Mouse (Mus musculus) cerebellum, adult 8-10 months (tissue): ENCODE measurements around the gene Taf6.
"Not testable (repeated sequence)": the region's sequence is repeated elsewhere in the genome, so short reads cannot be mapped to it uniquely, and the experiment has no call there.

Source experiments
- DNase-seq: peaks from one replicate; pipeline ENCODE4 v3.0.0; 2022

The Taf6 gene

DNA sequence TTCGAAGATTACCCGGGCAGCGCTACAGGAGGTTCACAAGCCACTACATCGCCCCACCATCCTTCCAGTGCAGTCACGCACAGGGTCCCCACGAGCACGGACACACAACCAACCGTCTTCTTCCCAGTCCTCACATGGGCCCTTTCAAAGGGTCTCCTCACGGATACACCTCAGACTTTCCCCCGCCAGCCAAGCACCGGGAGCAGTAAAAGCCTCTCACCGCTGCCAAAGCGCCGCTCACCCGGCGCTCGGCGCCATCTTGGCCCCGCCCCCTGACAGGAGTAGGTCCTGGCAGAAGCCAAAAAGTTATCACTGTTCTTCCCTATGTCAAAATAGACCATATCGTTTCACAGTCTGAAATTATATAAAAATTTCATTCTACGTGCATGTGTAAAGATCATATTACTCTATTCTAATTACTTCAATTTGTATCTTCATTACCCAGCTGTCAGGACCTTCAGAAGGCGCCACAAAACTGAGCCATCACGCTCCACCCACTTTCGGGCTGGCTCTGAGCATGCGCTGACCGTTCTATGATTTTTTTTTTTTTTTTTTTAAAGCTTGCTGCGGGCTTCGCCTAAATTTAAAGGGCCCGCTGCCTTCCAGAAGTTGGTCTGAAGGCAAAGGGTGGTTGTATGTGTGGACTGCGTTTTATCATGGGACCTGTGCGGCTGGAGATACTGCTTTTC is at the start of gene Taf6, which contains the start of gene Cnpy4:
Gene Taf6, minus strand, starts transcription at position 502 of the 689 bp plus-strand sequence.
Gene Cnpy4, plus strand, starts transcription at position 536 of the 689 bp plus-strand sequence.
- DNase-seq, result peak; percentile 87

DNA sequence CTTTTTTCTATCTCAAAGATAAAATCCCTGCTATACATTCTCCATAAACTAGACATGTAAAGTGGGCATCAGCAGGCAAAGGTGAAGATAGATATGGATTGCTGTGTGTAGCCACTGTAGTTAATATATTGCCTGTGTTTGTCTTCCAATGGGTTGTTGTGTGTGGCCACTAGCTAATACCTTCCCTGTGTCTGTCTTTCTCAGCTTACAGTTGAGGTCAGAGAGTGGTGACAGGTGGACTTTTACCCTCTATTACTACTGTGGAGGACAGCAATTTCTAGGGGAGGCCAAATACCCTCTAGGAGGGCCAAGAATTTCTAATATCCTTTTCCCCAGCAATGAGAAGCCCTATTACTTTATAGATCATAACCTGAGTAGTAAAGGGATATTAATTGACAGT is 47.0 kb upstream of the Taf6 start:
- no peak for DNase-seq

DNA sequence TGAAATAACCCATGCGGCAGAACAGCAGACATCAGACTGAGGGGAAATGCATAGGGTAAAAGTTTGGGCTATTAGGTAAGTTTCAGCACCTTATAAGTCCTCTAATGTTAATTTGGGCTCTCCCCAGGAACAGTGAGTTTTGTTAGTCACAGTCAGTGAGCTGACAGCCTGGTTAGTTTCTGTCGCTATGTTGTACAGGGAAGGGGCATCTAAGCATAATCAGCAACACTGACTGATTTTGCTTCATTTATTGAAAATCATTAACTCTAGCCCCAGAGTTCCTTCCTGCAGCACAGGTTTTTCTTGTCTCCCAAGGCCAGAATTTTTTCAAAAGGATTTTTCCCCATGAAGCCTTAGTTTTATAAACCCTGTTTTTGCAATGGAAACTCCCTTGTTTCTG is 46.5 kb upstream of the Taf6 start:
- no peak for DNase-seq

DNA sequence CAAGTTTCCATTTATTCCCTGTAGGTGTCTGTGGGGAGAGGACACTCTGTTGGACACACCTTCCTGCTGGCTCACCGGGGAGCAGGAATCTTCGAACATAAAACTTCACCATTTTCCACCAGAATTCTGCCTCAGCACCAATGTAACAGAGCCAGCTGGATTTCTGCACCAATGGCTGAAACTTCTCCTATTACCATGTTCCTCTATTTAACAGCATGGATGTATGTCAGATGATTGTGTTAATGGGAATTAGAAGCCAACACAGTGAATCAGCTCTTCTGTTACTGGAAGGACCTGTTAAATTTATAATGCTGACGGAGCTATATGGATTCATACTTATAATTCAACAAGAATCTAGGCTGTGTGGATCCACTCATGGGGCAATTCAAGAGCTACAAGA is 42.3 kb upstream of the Taf6 start:
- no peak for DNase-seq

DNA sequence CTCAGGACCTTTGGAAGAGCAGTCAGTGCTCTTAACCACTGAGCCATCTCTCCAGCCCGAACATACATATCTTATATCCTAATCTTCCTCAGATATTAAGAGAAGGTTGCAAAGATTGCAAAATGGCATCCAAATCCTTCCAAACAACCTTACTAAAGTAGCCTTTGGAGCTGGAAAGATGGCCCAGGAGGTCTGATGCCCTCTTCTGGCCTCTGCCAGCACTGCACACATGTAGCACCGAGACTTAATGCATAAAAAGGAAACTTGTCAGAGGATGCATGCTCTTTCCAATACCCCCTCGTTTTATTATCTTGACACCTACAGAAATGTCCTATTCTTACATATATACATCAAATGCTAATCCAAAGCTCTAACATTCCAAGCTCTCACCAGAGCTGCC is 40.8 kb upstream of the Taf6 start:
- no peak for DNase-seq

DNA sequence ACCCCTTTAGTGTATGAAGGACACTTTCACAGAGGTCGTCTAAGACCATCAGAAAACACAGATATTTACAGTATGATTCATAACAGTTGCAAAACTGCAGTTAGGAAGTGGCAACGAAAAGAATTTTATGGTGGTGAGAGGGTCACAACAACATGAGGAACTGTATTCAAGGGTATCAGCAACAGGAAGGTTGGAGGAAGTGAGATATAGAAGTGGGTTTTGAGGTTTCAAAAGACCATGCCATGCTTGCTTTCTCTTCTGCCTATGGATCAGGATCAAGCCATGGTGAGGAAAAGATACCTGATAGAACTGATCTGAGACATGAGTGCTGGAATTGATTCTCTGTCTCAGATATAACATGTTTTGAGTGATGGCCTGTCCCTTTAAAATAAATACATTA is 40.1 kb upstream of the Taf6 start:
- DNase-seq, result no peak

DNA sequence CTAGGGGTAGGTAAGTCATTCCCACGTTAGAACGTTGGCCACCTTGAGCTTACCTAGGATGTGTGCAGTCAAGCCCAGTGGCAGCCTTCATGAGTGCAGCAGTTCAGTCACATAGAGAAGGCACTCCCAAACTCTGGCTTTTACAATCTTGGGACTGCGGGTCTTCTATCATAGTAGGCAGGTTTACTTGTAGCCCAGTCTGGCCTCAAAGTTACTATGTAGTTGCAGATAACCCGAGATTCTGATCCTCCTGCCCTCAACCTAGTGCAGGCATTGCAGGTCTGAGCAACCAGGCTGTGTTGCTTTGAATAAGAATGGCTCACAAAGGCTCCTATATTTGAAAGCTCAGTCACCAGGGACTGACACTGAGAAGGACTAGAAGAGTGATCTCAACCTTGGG is 39.2 kb upstream of the Taf6 start:
- no peak for DNase-seq

DNA sequence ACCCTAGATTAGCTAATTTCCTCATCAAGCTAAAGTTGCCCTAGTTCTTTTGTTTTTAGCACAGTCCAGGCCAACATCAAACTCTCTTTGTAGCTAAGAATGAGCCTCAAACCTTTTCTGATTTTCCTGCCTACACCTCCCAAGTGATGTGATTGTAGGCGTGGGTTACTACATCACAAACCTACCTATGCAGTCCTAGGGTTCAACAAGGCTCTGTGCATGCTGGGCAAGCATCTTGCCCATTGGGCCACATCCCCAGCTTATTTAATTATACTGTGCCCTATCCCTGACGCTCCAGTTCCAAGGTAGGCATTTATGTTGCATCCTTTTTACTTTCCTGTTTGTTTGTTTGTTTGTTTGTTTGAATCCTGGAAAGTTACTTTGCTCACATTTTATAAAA is 38.4 kb upstream of the Taf6 start, which contains the start of gene Nxpe5:
Gene Nxpe5, plus strand, starts transcription at position 199 of the 400 bp plus-strand sequence.
- DNase-seq, result no peak

DNA sequence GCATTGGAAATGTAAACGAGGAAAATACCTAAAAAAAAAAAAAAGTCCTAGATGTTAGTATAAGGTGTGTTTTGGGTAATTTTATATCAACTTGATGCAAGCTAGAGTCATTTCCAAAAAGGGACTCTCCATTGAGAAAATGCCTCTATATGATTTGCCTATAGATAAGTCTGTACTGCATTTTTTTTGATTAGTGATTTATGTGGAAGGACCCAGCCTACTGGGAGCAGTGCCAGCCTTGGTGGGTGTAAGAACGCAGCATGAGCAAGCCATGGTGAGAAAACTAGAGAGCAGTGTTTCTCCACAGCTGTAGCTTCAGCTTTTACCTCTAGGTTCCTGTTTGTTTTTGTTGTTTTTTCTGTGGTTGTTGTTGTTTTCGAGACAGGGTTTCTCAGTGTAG is 36.0 kb upstream of the Taf6 start:
- DNase-seq, result no peak

DNA sequence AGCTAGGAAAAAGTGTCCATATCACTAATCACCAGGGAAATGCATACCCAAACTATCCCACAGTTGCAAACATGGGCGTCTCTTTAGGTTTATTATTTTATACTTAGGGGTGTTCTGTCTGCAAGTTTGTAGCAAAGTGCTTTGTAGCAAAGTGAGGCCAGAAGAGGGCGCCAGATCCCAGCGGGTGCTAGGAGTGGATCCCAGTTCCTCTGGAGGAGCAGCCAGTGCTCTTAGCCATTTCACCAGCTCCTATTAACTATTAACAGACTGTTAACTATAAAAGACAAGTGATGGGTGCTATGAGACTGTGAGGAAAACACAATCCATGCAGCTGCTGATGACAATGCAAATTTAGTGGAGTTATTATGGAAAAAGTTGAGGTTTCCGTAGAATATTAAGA is 34.9 kb upstream of the Taf6 start:
- DNase-seq, result peak; percentile 67

DNA sequence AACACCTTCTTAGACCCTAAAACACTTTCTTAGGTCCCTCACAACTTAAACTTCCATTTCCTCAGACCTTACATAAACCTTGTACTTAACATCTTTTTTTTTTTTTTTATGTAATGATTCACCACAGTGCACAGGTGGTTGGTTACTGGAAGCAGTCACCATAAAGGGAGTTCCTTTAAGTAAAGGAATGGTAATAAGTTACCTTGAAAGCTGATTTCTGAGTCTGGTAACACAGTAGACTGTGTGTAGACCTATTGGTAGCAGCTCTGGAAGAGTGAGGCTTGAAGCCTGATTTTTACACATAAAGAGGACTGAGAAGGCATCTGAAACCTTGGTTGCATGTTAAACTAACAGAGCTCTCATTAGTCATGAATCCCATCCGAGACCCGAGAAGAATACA is 32.6 kb upstream of the Taf6 start:
- no peak for DNase-seq

DNA sequence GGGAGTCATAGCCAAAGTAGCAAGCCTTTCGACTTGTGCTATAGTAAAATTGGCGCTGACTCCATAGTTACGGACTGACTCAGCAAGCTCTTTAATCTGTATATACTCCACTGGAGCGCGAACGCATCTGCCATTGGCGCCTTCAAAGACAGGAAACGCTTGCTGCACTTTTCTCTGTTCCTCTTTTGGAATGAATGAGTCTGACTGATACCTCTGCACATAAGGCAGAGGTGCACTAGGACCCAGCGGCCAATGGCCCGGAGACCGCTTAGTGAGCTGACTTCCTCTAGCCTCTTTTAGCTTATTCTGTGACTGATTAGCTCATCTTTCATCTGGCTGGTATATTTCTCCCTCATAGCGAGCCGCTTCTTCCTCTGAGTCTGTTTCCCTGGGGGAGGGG is 29.4 kb upstream of the Taf6 start:
- DNase-seq, result not testable (repeated sequence)

DNA sequence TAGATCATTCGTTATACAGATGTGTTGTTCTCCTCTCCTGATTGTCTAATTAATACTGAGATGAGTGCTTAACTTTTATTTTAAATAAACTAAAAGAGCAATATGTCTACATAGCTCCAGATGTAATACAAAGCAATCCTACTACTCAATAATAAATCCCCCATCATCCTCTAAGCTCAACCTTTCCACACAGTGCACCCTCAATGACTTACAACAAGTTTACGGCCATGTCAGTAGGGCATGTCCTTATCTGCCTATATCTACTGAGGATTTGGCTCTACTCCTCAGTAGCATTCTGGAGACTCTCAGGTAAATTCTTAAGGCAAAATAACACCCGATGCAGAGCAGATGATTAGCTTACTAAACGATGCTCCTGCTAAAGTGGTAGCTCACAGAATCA is 20.6 kb upstream of the Taf6 start:
- no peak for DNase-seq

DNA sequence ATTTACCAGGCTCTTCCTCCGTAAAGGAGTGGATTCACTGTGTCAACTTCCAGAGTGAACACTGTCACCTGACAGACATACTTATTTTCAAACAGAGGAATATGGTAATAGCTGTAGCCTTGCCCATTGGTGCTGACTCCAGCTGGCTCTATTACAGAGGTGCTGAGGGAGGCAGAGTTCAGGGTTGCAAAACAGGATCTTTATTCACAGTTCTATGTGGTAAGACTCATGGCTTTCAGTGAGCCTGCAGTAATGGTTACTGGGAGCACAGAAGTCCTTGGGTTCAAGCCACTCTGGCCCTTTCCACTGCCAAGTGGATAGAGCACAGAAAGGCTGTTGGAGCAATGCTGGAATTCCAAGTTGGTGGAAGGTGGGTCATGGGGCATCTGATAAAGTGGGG is 20.0 kb upstream of the Taf6 start:
- no peak for DNase-seq

DNA sequence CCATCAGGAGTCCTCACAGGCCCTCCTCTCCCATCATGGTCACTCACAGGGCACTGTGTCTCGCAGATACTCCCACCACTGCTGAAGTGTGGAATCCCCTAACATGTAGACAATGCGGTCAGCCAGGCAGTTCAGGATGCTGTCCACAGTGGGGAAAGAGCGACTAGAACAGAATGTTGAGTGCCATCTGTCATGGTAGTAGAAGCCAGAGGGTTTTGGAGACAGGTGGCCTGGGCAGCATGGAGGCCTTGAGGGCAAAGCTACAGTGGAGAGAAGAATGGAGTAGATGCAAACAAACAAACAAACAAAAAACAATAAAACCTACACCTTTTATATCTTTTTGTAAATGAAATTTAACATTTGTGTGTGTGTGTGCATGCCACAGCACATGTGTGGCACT is 14.8 kb upstream of the Taf6 start:
- DNase-seq, result no peak

DNA sequence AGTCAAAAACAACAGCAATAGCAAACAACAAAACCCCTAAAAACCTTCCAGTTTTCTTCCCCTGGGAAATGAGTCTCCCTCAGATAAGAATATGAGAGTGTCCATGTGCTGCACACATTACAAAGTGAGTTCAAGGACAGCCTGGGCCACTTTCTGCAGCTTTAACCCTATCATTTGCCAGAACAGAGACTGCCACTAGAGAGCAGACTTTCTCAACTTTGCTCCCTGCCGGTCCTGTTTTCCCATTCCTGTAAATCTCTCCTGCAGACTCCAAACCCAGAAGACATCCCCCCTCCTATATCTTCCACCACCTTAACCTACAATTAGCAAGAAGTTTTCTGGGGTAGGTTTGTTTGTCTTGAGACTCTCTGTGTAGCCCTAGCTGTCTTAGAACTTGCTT is 12.3 kb upstream of the Taf6 start:
- no peak for DNase-seq

DNA sequence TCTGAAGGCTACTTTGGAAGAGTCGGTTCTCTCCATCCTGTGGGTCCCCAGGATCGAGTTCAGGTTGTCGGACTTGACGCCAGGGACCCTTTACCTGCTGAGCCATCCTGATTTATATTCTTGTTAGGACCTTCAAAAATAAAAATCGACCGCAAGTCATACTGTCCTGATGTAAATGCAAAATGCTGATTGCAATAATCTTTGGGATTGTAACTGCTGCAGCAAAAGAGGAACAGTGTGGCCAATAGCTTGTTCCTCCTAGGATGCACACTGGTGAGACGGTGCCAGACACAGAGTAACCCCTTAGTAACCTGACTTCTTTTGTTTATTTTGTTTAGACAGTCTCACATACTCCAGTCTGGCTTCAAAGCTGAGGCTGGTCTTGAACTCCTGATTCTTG is 8.2 kb upstream of the Taf6 start:
- no peak for DNase-seq

DNA sequence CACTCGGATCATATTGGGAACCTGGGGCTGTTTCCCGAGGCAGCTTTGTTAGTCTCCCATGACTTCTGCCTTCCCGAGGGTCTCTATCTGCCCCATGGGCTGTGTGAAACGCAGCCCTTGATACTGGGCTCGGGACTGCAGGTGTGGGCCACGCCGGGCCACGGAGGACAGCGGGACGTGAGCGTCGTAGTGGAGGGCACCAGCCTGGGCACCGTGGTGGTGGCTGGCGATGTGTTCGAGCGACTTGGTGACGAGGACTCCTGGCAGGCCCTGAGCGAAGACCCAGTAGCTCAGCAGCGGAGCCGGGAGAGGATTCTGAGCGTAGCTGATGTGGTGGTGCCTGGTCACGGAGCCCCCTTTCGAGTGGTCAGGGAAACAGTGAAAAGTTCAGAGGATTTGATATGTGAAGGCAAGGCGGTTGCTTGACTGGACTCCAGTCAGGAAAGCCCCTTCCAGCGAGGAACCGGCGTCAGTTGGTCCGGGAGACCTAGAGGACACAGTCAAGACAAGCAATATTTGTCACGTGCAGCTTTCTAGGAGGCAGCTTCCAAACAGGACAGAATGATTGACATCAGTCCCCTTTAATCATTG is 7.6 kb upstream of the Taf6 start:
- no peak for DNase-seq

DNA sequence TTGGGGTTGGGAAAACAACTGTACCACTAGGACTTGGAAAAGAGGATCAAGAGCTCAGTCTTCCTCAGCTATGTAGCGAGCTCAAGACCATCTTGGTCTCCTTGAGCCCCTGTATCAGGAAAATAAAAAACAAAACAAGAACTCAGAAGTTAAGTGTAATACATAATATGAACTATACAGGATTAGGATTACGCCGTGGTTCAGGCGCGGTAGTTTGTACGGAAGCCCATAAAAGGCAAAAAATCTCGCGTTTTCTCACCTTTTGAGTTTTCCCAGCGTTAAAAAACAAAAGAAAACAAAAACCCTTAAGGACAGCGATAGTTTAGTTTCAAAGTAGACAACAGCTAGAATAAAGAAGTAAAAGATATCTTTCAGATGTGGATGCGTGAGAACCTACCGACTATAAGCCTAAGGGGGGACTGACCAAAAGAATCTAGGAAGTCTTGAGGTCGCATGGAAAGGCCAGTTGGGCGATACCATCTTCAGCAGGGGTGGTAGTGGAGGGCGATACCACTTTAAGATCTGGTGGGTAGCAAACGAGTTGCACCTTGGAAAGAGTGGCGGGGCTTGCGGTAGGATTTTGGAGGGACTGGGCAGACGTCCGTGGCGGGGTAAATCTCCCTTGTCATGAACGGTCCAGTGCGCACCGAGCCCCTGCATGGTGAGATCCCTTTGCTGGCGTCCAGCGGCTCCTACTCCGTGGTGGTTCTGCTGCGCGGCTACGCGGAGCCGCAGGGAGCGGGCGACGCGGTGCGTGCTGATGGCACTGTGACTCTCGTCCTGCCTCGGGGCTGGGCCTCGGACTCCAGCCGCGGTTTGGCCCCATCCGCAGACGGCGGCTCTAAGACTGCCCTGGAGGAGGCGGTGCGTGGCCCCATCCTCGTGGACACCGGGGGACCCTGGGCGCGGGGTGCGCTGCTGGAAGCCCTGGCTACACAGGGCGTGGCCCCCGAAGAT is 6.8 kb upstream of the Taf6 start, which contains the start of gene Mblac1:
Gene Mblac1, plus strand, starts transcription at position 544 of the 957 bp plus-strand sequence.
- peak; percentile 93 for DNase-seq

DNA sequence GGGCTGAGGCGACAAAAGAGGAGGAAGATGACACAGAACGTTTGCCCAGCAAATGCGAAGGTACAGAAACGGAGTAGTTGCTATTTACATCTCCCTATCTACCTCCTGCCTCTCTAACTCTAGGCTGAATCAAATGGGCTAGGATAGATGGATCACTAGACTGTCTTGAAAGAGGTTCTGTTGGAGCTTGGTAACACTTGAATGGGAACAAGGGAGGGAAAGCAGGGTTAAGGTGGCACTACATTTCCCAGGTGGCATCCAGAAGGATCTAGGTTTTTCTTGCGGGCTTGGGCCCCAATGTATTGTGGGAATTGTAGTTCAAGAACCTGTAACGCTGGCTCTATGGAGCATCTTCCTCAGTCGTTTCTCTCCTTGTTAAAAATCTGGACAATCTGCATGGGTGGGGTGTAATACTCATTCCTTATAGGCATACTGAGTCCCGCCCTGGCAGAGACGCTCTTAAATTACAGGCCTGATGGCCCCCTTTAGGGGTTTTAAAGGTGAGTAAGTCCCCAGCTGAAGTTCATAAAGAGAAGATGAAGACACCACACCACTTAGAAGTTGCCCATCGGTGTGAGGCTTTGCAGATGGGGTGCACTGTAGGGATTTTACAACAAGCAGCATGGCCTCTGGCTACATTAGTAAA is 533 bp upstream of the Taf6 start:
- peak; percentile 74 for DNase-seq

DNA sequence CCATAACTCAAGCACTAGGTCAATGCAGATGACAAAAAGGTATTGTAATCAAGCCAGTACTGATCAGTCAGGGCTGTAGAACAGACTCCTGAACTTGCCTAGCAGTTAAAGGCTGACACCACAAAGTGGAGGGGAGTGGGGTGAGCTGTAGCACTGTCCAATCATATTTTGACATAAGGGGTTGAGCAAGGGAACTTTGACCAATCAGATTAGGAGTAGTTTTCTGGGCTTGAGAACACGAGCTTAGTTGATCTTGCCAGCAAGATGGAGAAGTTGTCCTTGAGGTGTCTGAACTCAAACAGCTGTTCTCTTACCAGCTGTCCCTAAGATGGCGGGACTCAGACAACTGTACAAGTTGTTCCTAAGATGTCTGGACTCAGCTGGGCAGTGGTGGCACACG is 14.0 kb downstream of the Taf6 start:
- DNase-seq, result no peak

DNA sequence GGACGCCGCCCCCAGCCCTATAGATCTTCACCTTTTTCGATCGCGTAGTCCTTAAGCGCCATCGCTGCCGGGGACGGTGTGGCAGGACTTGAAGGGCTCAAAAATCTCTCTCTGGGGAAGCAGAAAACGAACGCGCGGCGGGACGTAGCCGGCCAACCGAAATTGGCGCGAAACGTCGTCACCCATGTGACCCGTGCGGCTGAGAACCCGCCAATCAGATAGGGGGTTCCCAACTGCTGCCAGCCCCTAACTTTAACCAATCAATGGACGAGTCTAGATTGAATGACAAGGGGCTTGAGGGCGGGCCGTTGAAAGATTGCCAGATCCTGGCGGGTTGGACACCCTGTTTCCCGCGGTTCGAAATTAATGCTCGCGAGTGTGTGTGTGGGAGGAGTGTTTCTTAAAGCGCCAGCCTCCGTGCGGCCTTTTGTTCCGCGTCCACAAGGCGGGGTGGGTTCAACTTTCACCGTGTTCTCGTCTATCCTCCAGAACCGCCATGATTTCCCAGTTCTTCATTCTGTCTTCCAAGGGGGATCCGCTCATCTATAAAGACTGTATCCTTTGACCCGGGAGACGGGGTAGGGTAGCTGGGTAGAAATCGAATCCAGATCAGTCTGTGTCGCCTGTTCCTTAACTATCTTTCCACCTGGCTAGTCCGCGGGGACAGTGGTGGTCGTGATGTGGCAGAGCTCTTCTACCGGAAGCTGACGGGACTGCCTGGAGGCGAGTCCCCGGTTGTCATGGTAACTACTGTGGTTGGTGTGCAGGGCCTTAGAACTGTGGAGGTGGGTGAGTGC is 15.4 kb downstream of the Taf6 start, which contains the start of the genes Ap4m1 and Mcm7:
Gene Ap4m1, plus strand, starts transcription at position 308 of the 797 bp plus-strand sequence.
Gene Mcm7, minus strand, starts transcription at position 728 of the 797 bp plus-strand sequence.
- DNase-seq, result peak; percentile 99
